Mouse (Mus musculus) neural tube, embryonic 15.5 days (tissue): ENCODE data around the gene Kremen2. TPM values are rescaled to one million over a fixed set of nuclear protein-coding genes. Genes with fewer than 3 reads are reported as not detected.

ENCODE experiments used
- ATAC-seq: fragments of 200-750 bp; cut with Nextera tagmentation; 2 replicates; pipeline ENCODE4 v1.8.0; 2017; ENCODE audit warnings: mild to moderate bottlenecking, moderate TSS enrichment, moderate library complexity; ENCODE audit not compliant: low FRiP score
- H3K27ac ChIP-seq: fragments of 300-500 bp; sonication (generic); replicated peaks from 2 replicates; pipeline ENCODE4 v1.5.1; 2015; ENCODE audit warnings: mild to moderate bottlenecking, inconsistent platforms
- H3K27me3 ChIP-seq: fragments of 300-500 bp; sonication (generic); replicated peaks from 2 replicates; pipeline ENCODE4 v1.6.1; 2015; ENCODE audit warnings: inconsistent platforms
- H3K36me3 ChIP-seq: fragments of 300-500 bp; sonication (generic); 2 replicates; pipeline ENCODE4 v1.6.1; 2015; ENCODE audit warnings: inconsistent platforms
- H3K4me1 ChIP-seq: fragments of 300-500 bp; sonication (generic); 2 replicates; pipeline ENCODE4 v1.6.1; 2015; ENCODE audit warnings: inconsistent platforms
- H3K4me2 ChIP-seq: fragments of 300-500 bp; sonication (generic); 2 replicates; pipeline ENCODE4 v1.6.1; 2015; ENCODE audit warnings: inconsistent platforms, mild to moderate bottlenecking, moderate library complexity
- H3K4me3 ChIP-seq: fragments of 300-500 bp; sonication (generic); replicated peaks from 2 replicates; pipeline ENCODE4 v1.5.1; 2015; ENCODE audit warnings: mild to moderate bottlenecking, inconsistent platforms
- H3K9ac ChIP-seq: fragments of 300-500 bp; sonication (generic); replicated peaks from 2 replicates; pipeline ENCODE4 v1.6.1; 2015; ENCODE audit warnings: mild to moderate bottlenecking, inconsistent platforms
- H3K9me3 ChIP-seq: fragments of 300-500 bp; sonication (generic); replicated peaks from 2 replicates; pipeline ENCODE4 v1.6.1; 2016; ENCODE audit warnings: inconsistent platforms
- WGBS: fragments of 180-500 bp; shearing (Covaris S2); methylation state at CpG from one replicate; pipeline ENCODE4 v1.1.7; 2015; ENCODE audit warnings: mixed read lengths; 5-methylcytosine and 5-hydroxymethylcytosine counted together
- polyA plus RNA-seq: library from polyadenylated mRNA; unstranded; fragments of >200 nt; fragmentation: Nextera tagmentation; extraction: Ambion mirVana; gene quantifications from 2 replicates; pipeline ENCODE4 v1.2.1, GENCODE M21; 2015

Kremen2 gene
- polyA plus RNA-seq, 1 experiment from 2014 or later = 1.3 TPM

- no peaks in the 10 kb centered on the region for H3K36me3 ChIP-seq
- H3K4me1 ChIP-seq = peaks cover 12% of the 10 kb centered on the region
- H3K27me3 ChIP-seq = peaks cover 35% of the 10 kb centered on the region
- H3K27ac ChIP-seq = peak overlapping the region; percentile 49
- no peaks in the 10 kb centered on the region for H3K9me3 ChIP-seq
- H3K4me2 ChIP-seq = peak overlapping the region; percentile 98
- under 1% methylated on average over 85 of the region's 101 CpGs for WGBS
- peak overlapping the region; percentile 60 for H3K9ac ChIP-seq
- peak overlapping the region; percentile 54 for H3K4me3 ChIP-seq
- peak; percentile 69 for ATAC-seq
These were observed 46.2 kb downstream of the Kremen2 start for GRCm38 (mm10) chr17:23699131-23700077.

DNA sequence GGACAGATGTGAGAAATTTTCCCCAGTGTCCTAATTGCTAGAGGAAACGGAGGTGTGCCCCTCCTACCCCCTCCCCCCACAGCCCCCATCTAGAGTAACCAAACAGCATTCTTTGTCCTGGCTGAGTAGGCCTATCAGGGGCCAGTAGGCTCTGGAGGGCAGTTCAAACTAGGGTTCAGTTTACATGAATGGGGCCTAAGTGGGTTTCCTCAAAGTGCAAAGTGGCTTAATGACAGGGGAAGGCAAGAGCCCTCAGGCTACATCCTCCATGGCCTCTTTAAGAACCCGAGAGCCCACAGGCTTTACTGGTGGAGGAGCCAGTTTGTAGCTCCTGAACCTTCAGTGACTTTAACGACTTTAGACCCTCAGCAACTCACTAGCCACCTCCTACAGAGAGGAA is 49.8 kb downstream of the Kremen2 start:
- no peaks in the 10 kb centered on the region for H3K36me3 ChIP-seq
- ATAC-seq = no peak
- 12% methylated on average over 3 of the region's 3 CpGs for WGBS
- peaks cover 12% of the 10 kb centered on the region for H3K4me1 ChIP-seq
- H3K27ac ChIP-seq = no peak overlapping the region
- no peak overlapping the region for H3K9ac ChIP-seq
- H3K4me2 ChIP-seq = no peak overlapping the region
- H3K27me3 ChIP-seq = peaks cover 25% of the 10 kb centered on the region
- H3K9me3 ChIP-seq = no peaks in the 10 kb centered on the region
- H3K4me3 ChIP-seq = no peak overlapping the region

DNA sequence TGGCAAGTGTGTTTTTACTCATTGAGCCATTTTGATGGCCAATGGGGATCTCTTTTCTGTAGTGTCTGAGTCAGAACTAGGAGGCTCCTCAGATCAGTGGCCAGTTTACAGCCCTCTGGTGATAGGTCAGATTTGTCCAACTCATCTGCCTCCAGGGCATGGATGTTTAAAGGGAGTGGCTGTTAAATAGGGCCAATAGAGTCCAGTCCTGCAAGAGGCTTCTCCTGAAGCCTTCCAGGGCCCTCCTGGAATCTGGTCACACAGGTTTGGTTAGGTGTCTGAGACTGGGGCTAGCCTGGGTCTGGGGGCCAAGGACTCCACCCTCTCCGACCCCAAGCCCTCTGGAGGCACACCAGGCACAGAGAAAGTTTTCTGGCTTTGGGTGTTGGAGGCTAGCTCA is 51.1 kb downstream of the Kremen2 start:
- Histone ChIP-seq H3K9ac (no peak overlapping the region), H3K9me3 (no peaks in the 10 kb centered on the region), H3K36me3 (no peaks in the 10 kb centered on the region), H3K4me1 (peaks cover 7% of the 10 kb centered on the region), H3K4me3 (no peak overlapping the region), H3K4me2 (no peak overlapping the region), H3K27me3 (peaks cover 25% of the 10 kb centered on the region), H3K27ac (no peak overlapping the region)
- ATAC-seq = no peak
- WGBS = 71% methylated on average over 1 of the region's 1 CpGs

Other genes with a start within 250 kb of the Kremen2 start
- 16.0 and 16.4 TPM in 2 replicates for gene Zfp213, start 181.6 kb downstream of the Kremen2 start, polyA plus RNA-seq
- gene Zfp13, start 146.3 kb downstream of the Kremen2 start, polyA plus RNA-seq = 22.6 and 24.9 TPM in 2 replicates
- gene Zscan10, start 145.0 kb downstream of the Kremen2 start, polyA plus RNA-seq = not detected in 2 replicates
- gene Mmp25, start 100.6 kb downstream of the Kremen2 start, polyA plus RNA-seq = 2.1 and 2.5 TPM in 2 replicates
- 0.84 TPM in 1 of 2 replicates, not detected in the other for gene Bicdl2, start 85.3 kb downstream of the Kremen2 start, polyA plus RNA-seq
- gene Hcfc1r1, start 72.2 kb downstream of the Kremen2 start, polyA plus RNA-seq = 129 and 149 TPM in 2 replicates
- 44.1 and 45.1 TPM in 2 replicates for gene Thoc6, start 72.0 kb downstream of the Kremen2 start, polyA plus RNA-seq
- gene Tnfrsf12a, start 68.4 kb downstream of the Kremen2 start, polyA plus RNA-seq = 9.1 and 9.5 TPM in 2 replicates
- 0.14 and 8.5 TPM in 2 replicates for gene Cldn6, start 66.6 kb downstream of the Kremen2 start, polyA plus RNA-seq
- 1.1 TPM in 2 replicates for gene Cldn9, start 61.8 kb downstream of the Kremen2 start, polyA plus RNA-seq
- gene 1520401A03Rik, start 23.1 kb downstream of the Kremen2 start, polyA plus RNA-seq = 0.23 and 0.27 TPM in 2 replicates
- 17.5 and 26.7 TPM in 2 replicates for gene Pkmyt1, start 19.5 kb downstream of the Kremen2 start, polyA plus RNA-seq
- 53.0 and 60.0 TPM in 2 replicates for gene Paqr4, start 5.0 kb downstream of the Kremen2 start, polyA plus RNA-seq
- gene Flywch1, start 25.8 kb upstream of the Kremen2 start, polyA plus RNA-seq = 199 and 224 TPM in 2 replicates
- 74.8 and 94.6 TPM in 2 replicates for gene Flywch2, start 40.2 kb upstream of the Kremen2 start, polyA plus RNA-seq
- 479 and 502 TPM in 2 replicates for gene Srrm2, start 44.7 kb upstream of the Kremen2 start, polyA plus RNA-seq
- gene Elob, start 83.3 kb upstream of the Kremen2 start, polyA plus RNA-seq = 1,232 and 1,344 TPM in 2 replicates
- not detected in 2 replicates for gene Prss33, start 90.2 kb upstream of the Kremen2 start, polyA plus RNA-seq
- 0.50 and 1.1 TPM in 2 replicates for gene Prss32, start 98.0 kb upstream of the Kremen2 start, polyA plus RNA-seq
- gene Prss41, start 98.3 kb upstream of the Kremen2 start, polyA plus RNA-seq = 1.9 and 2.0 TPM in 2 replicates
- not detected in 2 replicates for gene Prss21, start 122.2 kb upstream of the Kremen2 start, polyA plus RNA-seq
- not detected in 2 replicates for gene Dcpp1, start 135.0 kb upstream of the Kremen2 start, polyA plus RNA-seq
- not detected in 2 replicates for gene Dcpp2, start 135.0 kb upstream of the Kremen2 start, polyA plus RNA-seq
- gene Dcpp3, start 171.6 kb upstream of the Kremen2 start, polyA plus RNA-seq = not detected in 2 replicates
- gene Sbp, start 195.8 kb upstream of the Kremen2 start, polyA plus RNA-seq = not detected in 2 replicates
- gene Sbpl, start 209.4 kb upstream of the Kremen2 start, polyA plus RNA-seq = not detected in 2 replicates
- 0.96 TPM in 1 of 2 replicates, not detected in the other for gene Prss30, start 234.7 kb upstream of the Kremen2 start, polyA plus RNA-seq